Mouse (Mus musculus) heart, adult 2 months (tissue): ENCODE data around the gene Hs3st6.

ENCODE experiments used
- CTCF ChIP-seq: fragments of 200-600 bp; IDR thresholded peaks from 2 replicates; pipeline ENCODE4 v1.8.1; 2022; ENCODE audit warnings: antibody characterized with exemption, mild to moderate bottlenecking, moderate library complexity
- EP300 ChIP-seq: fragments of 200-500 bp; IDR thresholded peaks from 2 replicates; pipeline ENCODE4 v1.6.1; 2011; ENCODE audit warnings: low read depth, low read length, control low read depth; ENCODE audit not compliant: insufficient read depth
- POLR2A ChIP-seq: fragments of 200-500 bp; IDR thresholded peaks from 2 replicates; pipeline ENCODE4 v1.6.1; 2011; ENCODE audit warnings: mild to moderate bottlenecking, low read depth, low read length, control low read depth; ENCODE audit not compliant: insufficient read depth

DNA sequence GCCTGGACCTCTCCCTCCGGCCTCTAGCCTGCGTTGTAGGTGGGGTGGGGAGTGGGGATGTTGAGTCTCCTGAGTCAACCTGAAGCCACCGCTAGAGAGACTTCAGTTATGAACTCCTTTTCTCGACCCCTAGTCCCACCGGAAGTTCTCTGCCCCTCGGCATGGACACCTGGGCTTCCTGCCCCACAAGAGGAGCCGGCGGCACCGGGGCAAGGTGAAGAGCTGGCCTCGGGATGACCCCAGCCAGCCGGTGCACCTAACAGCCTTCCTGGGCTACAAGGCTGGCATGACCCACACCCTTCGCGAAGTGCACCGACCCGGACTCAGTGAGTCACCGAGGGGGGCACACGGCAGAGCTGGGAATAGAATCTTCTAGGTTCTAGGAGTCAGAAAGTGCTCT is 24.6 kb upstream of the Hs3st6 start:
- TF ChIP-seq CTCF, result no peak
- no peak for TF ChIP-seq POLR2A
- no peak for TF ChIP-seq EP300
